Mouse (Mus musculus) hindbrain, postnatal 0 days (tissue): ENCODE measurements around the gene Dpt. TPM values are rescaled to one million over a fixed set of nuclear protein-coding genes. Genes with fewer than 3 reads are reported as not detected.

Experiments used
- ATAC-seq: fragments of 200-750 bp; cut with Nextera tagmentation; 2 replicates; pipeline ENCODE4 v1.8.0; 2017; ENCODE audit warnings: mild to moderate bottlenecking, moderate TSS enrichment, moderate library complexity
- DNase-seq: peaks from one replicate; pipeline ENCODE4 v3.0.0-alpha.2; 2015; ENCODE audit warnings: low spot score
- H3K27ac ChIP-seq: fragments of 300-500 bp; sonication (generic); 2 replicates; pipeline ENCODE4 v1.5.1; 2014; ENCODE audit warnings: mild to moderate bottlenecking
- H3K27me3 ChIP-seq: fragments of 300-500 bp; sonication (generic); 2 replicates; pipeline ENCODE4 v1.6.1; 2014; ENCODE audit warnings: low read length, mixed read lengths; ENCODE audit not compliant: insufficient read depth
- H3K36me3 ChIP-seq: fragments of 300-500 bp; sonication (generic); 2 replicates; pipeline ENCODE4 v1.6.1; 2014; ENCODE audit warnings: low read length, mixed read lengths; ENCODE audit not compliant: insufficient read depth
- H3K4me1 ChIP-seq: fragments of 300-500 bp; sonication (generic); 2 replicates; pipeline ENCODE4 v1.6.1; 2014; ENCODE audit warnings: antibody characterized with exemption, low read length, mixed read lengths; ENCODE audit not compliant: insufficient read depth
- H3K4me2 ChIP-seq: fragments of 300-500 bp; sonication (generic); 2 replicates; pipeline ENCODE4 v1.6.1; 2014; ENCODE audit warnings: low read depth, mild to moderate bottlenecking, low read length, moderate library complexity, mixed read lengths
- H3K4me3 ChIP-seq: fragments of 300-500 bp; sonication (generic); 2 replicates; pipeline ENCODE4 v1.5.1; 2014; ENCODE audit warnings: low read length
- H3K9ac ChIP-seq: fragments of 300-500 bp; sonication (generic); replicated peaks from 2 replicates; pipeline ENCODE4 v1.6.1; 2014; ENCODE audit warnings: mild to moderate bottlenecking, low read length, moderate library complexity, mixed read lengths
- H3K9me3 ChIP-seq: fragments of 300-500 bp; sonication (generic); 2 replicates; pipeline ENCODE4 v1.6.1; 2016; ENCODE audit warnings: low read length, mixed read lengths
- CTCF ChIP-seq: IDR thresholded peaks from 2 replicates; pipeline ENCODE4 v1.5.1; 2016; ENCODE audit warnings: antibody characterized with exemption, control low read depth, low read depth
- WGBS: fragments of 180-500 bp; shearing (Covaris S2); extraction: QIAGEN DNeasy Blood & Tissue Kit; methylation state at CpG from one replicate; pipeline ENCODE4 v1.1.7; 2014; 5-methylcytosine and 5-hydroxymethylcytosine counted together
- polyA plus RNA-seq: library from polyadenylated mRNA; unstranded; fragments of >200 nt; fragmentation: Nextera tagmentation; extraction: Ambion mirVana; gene quantifications from 2 replicates; pipeline ENCODE4 v1.2.1, GENCODE M21; 2015
- total RNA-seq: library from RNA; depleted of rRNA; stranded (reverse); fragments of >200 nt; gene quantifications from 2 replicates; pipeline ENCODE4 v1.2.3, GENCODE M21; 2014

The Dpt gene
- total and polyA plus RNA-seq, 2 experiments from 2014 or later, result 0.68 to 1.1 TPM

GRCm38 (mm10) chr1:164814243-164814642, 17.8 kb downstream of the Dpt start:
- Histone ChIP-seq H3K36me3 (no peaks in the 10 kb centered on the region), H3K4me2 (no peak overlapping the region), H3K4me3 (no peak overlapping the region), H3K27ac (peak overlapping the region; percentile 58), H3K9me3 (no peaks in the 10 kb centered on the region), H3K9ac (no peak overlapping the region), H3K4me1 (peaks cover 13% of the 10 kb centered on the region; the same call in 1 of the 2 replicates), H3K27me3 (no peaks in the 10 kb centered on the region)
- WGBS, result 34% methylated on average over 2 of the region's 2 CpGs
- DNase-seq, result peak; percentile 59
- TF ChIP-seq CTCF, result no peak
- ATAC-seq, result peak; percentile 77

GRCm38 (mm10) chr1:164815330-164815729, 18.9 kb downstream of the Dpt start:
- TF ChIP-seq CTCF, result no peak

DNA sequence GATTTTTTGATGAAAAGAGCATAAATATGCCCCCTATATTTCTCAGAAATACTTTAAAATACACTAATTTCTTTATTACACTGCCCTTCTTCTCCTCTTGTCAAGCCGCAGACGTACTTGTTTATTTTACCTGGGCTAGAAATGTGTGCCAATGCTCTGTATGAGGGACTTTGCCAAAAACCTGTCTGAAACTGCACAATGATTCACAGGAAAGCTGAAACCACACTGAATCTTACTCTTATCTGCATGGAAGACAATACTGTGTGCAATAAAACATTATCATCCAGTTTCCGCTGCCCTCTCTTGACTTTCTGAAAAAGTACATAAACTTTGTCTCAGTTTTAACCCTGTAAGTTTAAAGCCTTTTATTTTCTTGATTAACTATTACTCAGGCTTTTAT, 20.9 kb downstream of the Dpt start:
- 0 out of 2 replicates have a peak, but pooled peaks cover 7% of the 10 kb centered on the region for H3K4me1 ChIP-seq
- no peak overlapping the region for H3K4me2 ChIP-seq
- no peak overlapping the region for H3K4me3 ChIP-seq
- 80% methylated on average over 3 of the region's 3 CpGs for WGBS
- H3K9me3 ChIP-seq, result no peaks in the 10 kb centered on the region
- no peaks in the 10 kb centered on the region for H3K27me3 ChIP-seq
- no peak overlapping the region for H3K27ac ChIP-seq
- H3K36me3 ChIP-seq, result no peaks in the 10 kb centered on the region
- ATAC-seq, result no peak
- DNase-seq, result no peak
- no peak overlapping the region for H3K9ac ChIP-seq
- TF ChIP-seq CTCF, result no peak

More at GRCm38 (mm10) chr1:164815330-164815729, 18.9 kb downstream of the Dpt start:
- Histone ChIP-seq H3K9ac (no peak overlapping the region), H3K36me3 (no peaks in the 10 kb centered on the region), H3K4me2 (no peak overlapping the region), H3K4me3 (no peak overlapping the region), H3K9me3 (no peaks in the 10 kb centered on the region), H3K4me1 (peaks cover 13% of the 10 kb centered on the region; the same call in 1 of the 2 replicates), H3K27me3 (no peaks in the 10 kb centered on the region), H3K27ac (no peak overlapping the region)
- 76% methylated on average over 5 of the region's 5 CpGs for WGBS
- ATAC-seq, result no peak
- DNase-seq, result no peak

DNA sequence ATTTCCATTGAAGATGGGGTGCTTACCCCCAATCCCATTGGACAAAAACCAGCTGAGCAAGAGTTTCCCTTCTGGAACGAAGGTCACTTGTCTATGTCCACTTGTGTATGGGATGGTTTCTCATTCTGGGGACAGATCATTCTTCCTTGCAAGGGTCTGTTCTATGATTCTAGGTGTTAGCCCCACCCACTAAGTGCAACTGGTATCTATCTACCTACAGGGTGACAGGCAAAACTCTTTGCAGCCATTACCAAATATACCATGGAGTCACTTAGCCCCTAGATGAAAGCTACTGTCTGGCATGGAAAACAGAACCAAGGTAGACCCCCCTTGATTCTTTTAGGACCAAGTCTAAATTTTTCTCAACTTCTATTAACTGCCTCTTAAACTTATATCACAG, 24.9 kb downstream of the Dpt start:
- Histone ChIP-seq H3K4me2 (no peak overlapping the region), H3K27ac (no peak overlapping the region), H3K4me3 (no peak overlapping the region), H3K4me1 (no peaks in the 10 kb centered on the region), H3K9ac (no peak overlapping the region), H3K27me3 (no peaks in the 10 kb centered on the region), H3K9me3 (no peaks in the 10 kb centered on the region), H3K36me3 (no peaks in the 10 kb centered on the region)
- DNase-seq (no peak), ATAC-seq (no peak)
- TF ChIP-seq CTCF, result no peak
- 92% methylated on average over 1 of the region's 1 CpGs for WGBS

DNA sequence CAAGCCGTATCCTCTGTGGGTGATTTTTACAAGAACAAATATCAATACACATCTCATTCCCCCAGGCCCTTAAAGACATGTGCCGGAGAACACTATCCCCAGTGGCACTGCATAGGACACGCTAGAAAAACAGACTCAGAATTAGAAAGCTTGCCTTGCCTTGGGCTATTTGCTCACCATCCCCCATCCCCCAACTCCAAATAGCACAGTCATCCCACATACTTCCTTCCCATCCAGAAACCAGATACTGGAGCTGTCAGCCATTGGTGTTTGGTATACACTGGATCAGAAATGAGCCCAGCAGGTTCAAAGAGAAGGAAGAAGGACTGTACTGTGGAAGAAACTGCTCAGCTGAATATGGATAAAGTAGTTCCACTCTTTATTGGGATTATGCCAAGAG, 25.4 kb downstream of the Dpt start:
- Histone ChIP-seq H3K36me3 (no peaks in the 10 kb centered on the region), H3K4me2 (no peak overlapping the region), H3K27ac (no peak overlapping the region), H3K27me3 (no peaks in the 10 kb centered on the region), H3K4me3 (no peak overlapping the region), H3K9me3 (no peaks in the 10 kb centered on the region), H3K4me1 (no peaks in the 10 kb centered on the region), H3K9ac (no peak overlapping the region)
- ATAC-seq (no peak), DNase-seq (no peak)
- WGBS, result 51% methylated on average over 3 of the region's 3 CpGs
- no peak for TF ChIP-seq CTCF

DNA sequence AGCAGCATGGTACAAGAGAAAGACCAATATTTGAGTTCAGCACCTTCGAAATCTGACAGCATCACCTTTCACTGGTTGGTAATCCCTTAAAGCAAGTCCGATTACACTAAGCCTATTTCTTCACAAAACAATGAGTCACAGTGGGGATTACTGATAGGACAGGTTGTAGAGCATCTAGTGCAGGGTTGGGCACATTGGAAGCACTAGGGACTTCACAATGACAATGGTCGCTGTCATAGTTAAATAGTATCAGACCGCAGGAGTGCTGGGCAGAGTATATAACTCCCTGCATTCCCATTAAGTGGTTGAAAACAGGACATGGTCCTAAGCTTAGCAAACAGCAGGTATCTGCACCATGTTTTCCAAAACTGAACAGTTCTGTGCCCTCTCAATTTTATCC, 25.8 kb downstream of the Dpt start:
- no peak overlapping the region for H3K9ac ChIP-seq
- no peaks in the 10 kb centered on the region for H3K27me3 ChIP-seq
- no peak for TF ChIP-seq CTCF
- no peaks in the 10 kb centered on the region for H3K9me3 ChIP-seq
- H3K4me2 ChIP-seq, result no peak overlapping the region
- H3K36me3 ChIP-seq, result no peaks in the 10 kb centered on the region
- ATAC-seq, result no peak
- H3K27ac ChIP-seq, result no peak overlapping the region
- WGBS, result 69% methylated on average over 4 of the region's 4 CpGs
- H3K4me1 ChIP-seq, result no peaks in the 10 kb centered on the region
- no peak overlapping the region for H3K4me3 ChIP-seq
- DNase-seq, result no peak

DNA sequence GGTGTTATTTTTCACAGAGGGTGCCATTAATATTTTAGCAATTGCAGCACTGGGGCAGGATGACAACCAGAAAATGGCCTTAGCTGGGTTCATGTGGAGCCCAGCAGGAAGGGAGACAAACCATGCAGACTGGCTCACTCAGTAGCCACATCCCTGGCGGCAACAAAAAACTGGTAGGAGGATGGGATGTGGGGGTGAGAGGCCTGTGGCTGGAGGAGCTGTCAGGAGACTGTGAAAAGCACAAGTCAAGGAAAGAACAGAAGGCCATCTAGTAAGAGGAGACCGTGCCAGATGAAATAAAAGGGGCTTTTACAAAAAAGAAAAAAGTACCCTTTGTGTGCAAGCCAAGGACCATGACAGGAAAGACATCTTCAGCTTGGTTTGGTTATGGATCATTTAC, 28.5 kb downstream of the Dpt start:
- peak; percentile 89 for ATAC-seq
- no peaks in the 10 kb centered on the region for H3K9me3 ChIP-seq
- H3K27me3 ChIP-seq, result no peaks in the 10 kb centered on the region
- no peak overlapping the region for H3K27ac ChIP-seq
- H3K4me1 ChIP-seq, result no peaks in the 10 kb centered on the region
- WGBS, result 27% methylated on average over 2 of the region's 2 CpGs
- H3K9ac ChIP-seq, result no peak overlapping the region
- no peak overlapping the region for H3K4me2 ChIP-seq
- H3K4me3 ChIP-seq, result no peak overlapping the region
- peak; percentile 31 for DNase-seq
- no peaks in the 10 kb centered on the region for H3K36me3 ChIP-seq
- TF ChIP-seq CTCF, result no peak
